Mouse (Mus musculus) cerebellum, adult 8-10 months (tissue): ENCODE data around the gene Tas2r103.

Experiments used
- DNase-seq: peaks from one replicate; pipeline ENCODE4 v3.0.0; 2022

The Tas2r103 gene

GRCm38 (mm10) chr6:133037001-133037400 is at the start of gene Tas2r103:
TSS of gene Tas2r103 (minus strand) at chr6:133037101.
- DNase-seq, result no peak

- DNase-seq, result no peak
Observed at GRCm38 (mm10) chr6:133055716-133056115, 18.8 kb upstream of the Tas2r103 start, which contains the start of gene Tas2r140. TSS of gene Tas2r140 (minus strand) at chr6:133055816.
